Mouse (Mus musculus) cerebellum, adult 2 months (tissue): ENCODE results near the gene Catsperz.

Experiments
- CTCF ChIP-seq: fragments of 200-500 bp; IDR thresholded peaks from 2 replicates; pipeline ENCODE4 v1.5.1; 2011; ENCODE audit warnings: low read depth, mild to moderate bottlenecking, control low read depth, low read length, moderate library complexity, borderline replicate concordance; ENCODE audit not compliant: insufficient read depth
- POLR2A ChIP-seq: fragments of 200-500 bp; IDR thresholded peaks from 2 replicates; pipeline ENCODE4 v1.6.1; 2011; ENCODE audit warnings: low read length, control low read depth, borderline replicate concordance; ENCODE audit not compliant: insufficient read depth

DNA sequence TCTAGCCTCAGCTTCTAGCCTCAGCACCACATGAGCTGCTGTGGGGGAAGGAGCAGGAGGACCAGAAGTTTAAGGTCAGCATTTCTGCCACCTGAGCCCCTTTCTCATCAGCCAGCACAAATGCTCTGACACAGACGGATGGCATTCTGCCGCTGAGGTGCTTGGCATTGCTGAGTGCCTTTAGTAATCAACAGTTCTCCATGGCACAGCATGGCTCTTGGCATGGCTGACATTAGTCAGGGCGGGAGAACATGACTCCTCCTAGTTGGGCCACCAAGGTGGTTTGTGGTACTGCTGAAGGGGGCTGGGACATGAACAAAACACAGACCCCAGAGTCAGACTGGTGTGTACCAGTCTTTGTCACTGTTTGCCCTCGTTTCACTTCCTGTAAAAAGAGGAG lies 23.0 kb upstream of the Catsperz start:
- no peak for TF ChIP-seq CTCF
- TF ChIP-seq POLR2A, result no peak
